Mouse (Mus musculus): Measurements from ENCODE around the gene Hacd3. TPM values are rescaled to one million over a fixed set of nuclear protein-coding genes. Genes with fewer than 3 reads are reported as not detected.
"Not testable (repeated sequence)": the region's sequence is repeated elsewhere in the genome, so short reads cannot be mapped to it uniquely, and the experiment has no call there.

Gene Hacd3
- polyA plus RNA-seq, 1 experiment, result 1.6 TPM

GRCm38 (mm10) chr9:65017896-65018295 is 3.6 kb downstream of the Hacd3 start:
- H3K4me1 ChIP-seq, result peaks cover 85% of the 10 kb centered on the region
- H3K4me3 ChIP-seq (replicated peaks), result no peak overlapping the region
- no peaks in the 10 kb centered on the region for H3K27me3 ChIP-seq (replicated peaks)
- H3K9me3 ChIP-seq, result no peaks in the 10 kb centered on the region
- TF ChIP-seq FLI1 (IDR thresholded peaks at IDR 0.05; ENCODE audit: low read length), result no peak
- no peak for TF ChIP-seq GATA1 (IDR thresholded peaks at IDR 0.05; ENCODE audit: borderline replicate concordance, low read length)
- H3K36me3 ChIP-seq (replicated peaks; ENCODE audit: low read length), result no peaks in the 10 kb centered on the region

- Histone ChIP-seq H3K36me3 (replicated peaks; ENCODE audit: low read length) (no peaks in the 10 kb centered on the region), H3K4me3 (replicated peaks) (no peak overlapping the region), H3K27me3 (replicated peaks) (no peaks in the 10 kb centered on the region), H3K9me3 (no peaks in the 10 kb centered on the region), H3K4me1 (peaks cover 78% of the 10 kb centered on the region)
- TF ChIP-seq FLI1 (IDR thresholded peaks at IDR 0.05; ENCODE audit: low read length) (no peak), GATA1 (IDR thresholded peaks at IDR 0.05; ENCODE audit: borderline replicate concordance, low read length) (no peak)
Observed at GRCm38 (mm10) chr9:65016978-65017827, 4.3 kb downstream of the Hacd3 start.

GRCm38 (mm10) chr9:65016241-65016977 is 5.1 kb downstream of the Hacd3 start:
- TF ChIP-seq GATA1 (IDR thresholded peaks at IDR 0.05; ENCODE audit: borderline replicate concordance, low read length), result no peak
- TF ChIP-seq FLI1 (IDR thresholded peaks at IDR 0.05; ENCODE audit: low read length), result no peak
- no peaks in the 10 kb centered on the region for H3K27me3 ChIP-seq (replicated peaks)
- peaks cover 80% of the 10 kb centered on the region for H3K4me1 ChIP-seq
- no peaks in the 10 kb centered on the region for H3K36me3 ChIP-seq (replicated peaks; ENCODE audit: low read length)
- H3K4me3 ChIP-seq (replicated peaks), result no peak overlapping the region
- H3K9me3 ChIP-seq, result no peaks in the 10 kb centered on the region

DNA sequence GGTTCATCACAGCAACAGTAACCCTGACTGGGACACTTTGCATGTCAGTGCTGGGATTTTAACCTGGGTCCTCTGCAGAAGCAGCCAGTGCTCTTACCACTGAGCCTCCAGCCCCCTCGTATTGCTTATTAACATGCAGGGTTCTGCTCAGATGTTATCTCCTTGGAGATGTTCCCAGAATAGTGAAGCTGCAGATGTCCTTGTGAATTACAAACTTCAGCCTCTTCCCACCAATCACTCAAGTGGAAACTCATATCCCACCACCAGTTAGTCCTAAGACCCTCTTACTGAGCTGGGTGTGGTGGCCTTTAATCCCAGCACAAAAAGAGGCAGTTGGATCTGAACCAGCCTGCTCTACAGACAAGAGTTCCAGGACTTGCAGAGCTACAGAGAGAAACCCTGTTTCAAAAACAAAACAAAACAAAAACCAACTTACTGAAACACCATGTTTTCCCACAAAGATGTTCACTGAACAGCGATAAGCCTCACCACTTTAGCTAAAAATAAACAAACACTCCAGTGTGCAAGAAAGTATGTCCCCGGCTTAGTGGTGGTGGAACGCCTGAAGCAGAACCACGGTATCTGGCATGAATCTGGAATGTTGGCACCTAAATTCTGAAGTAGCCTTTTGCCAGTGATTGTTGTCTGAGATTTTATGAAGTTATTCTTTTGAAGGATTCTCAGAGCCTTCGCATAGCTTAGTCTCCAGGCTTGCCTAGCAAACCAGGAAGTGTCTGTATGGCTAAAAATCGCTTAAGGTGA is 5.9 kb downstream of the Hacd3 start:
- Histone ChIP-seq H3K9me3 (no peaks in the 10 kb centered on the region), H3K36me3 (replicated peaks; ENCODE audit: low read length) (no peaks in the 10 kb centered on the region), H3K4me1 (peaks cover 82% of the 10 kb centered on the region), H3K27me3 (replicated peaks) (no peaks in the 10 kb centered on the region), H3K4me3 (replicated peaks) (no peak overlapping the region)
- TF ChIP-seq GATA1 (IDR thresholded peaks at IDR 0.05; ENCODE audit: borderline replicate concordance, low read length), result no peak
- no peak for TF ChIP-seq FLI1 (IDR thresholded peaks at IDR 0.05; ENCODE audit: low read length)

GRCm38 (mm10) chr9:65011304-65011703 is 10.2 kb downstream of the Hacd3 start:
- H3K9me3 ChIP-seq, result 0 out of 2 replicates have a peak, but pooled peaks cover 4% of the 10 kb centered on the region
- peaks cover 46% of the 10 kb centered on the region for H3K4me1 ChIP-seq
- no peak for TF ChIP-seq FLI1 (IDR thresholded peaks at IDR 0.05; ENCODE audit: low read length)
- no peak for TF ChIP-seq GATA1 (IDR thresholded peaks at IDR 0.05; ENCODE audit: borderline replicate concordance, low read length)
- peaks cover 24% of the 10 kb centered on the region for H3K36me3 ChIP-seq (replicated peaks; ENCODE audit: low read length)
- H3K27me3 ChIP-seq (replicated peaks), result no peaks in the 10 kb centered on the region
- H3K4me3 ChIP-seq (replicated peaks), result no peak overlapping the region

- TF ChIP-seq FLI1 (IDR thresholded peaks at IDR 0.05; ENCODE audit: low read length) (no peak), GATA1 (IDR thresholded peaks at IDR 0.05; ENCODE audit: borderline replicate concordance, low read length) (no peak)
- Histone ChIP-seq H3K4me3 (replicated peaks) (no peak overlapping the region), H3K36me3 (replicated peaks; ENCODE audit: low read length) (peaks cover 31% of the 10 kb centered on the region), H3K9me3 (0 out of 2 replicates have a peak, but pooled peaks cover 4% of the 10 kb centered on the region), H3K4me1 (peaks cover 39% of the 10 kb centered on the region), H3K27me3 (replicated peaks) (no peaks in the 10 kb centered on the region)
Observed at GRCm38 (mm10) chr9:65010632-65011031, 10.9 kb downstream of the Hacd3 start.

DNA sequence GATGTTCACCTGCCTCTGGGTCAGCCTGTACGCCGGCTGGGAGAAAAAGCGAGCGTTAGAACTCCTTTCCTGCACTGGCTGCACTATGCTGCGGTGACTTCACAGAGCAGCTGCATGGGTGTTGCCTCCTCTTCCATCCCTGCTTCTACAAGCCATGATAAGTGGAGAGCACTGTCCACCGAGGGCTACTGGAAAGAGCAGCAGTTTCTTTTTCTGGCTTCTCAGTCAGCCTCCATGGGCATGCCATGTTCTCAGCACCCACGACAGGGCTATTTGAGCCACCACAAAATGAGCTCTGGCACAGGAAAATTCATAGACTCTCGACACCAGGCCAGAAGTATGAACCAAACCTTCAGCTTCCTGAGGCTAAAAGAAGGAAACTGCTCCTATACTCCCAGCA is 15.8 kb downstream of the Hacd3 start:
- Histone ChIP-seq H3K4me1 (peaks cover 19% of the 10 kb centered on the region), H3K36me3 (replicated peaks; ENCODE audit: low read length) (peaks cover 67% of the 10 kb centered on the region), H3K27me3 (replicated peaks) (no peaks in the 10 kb centered on the region), H3K9me3 (0 out of 2 replicates have a peak, but pooled peaks cover 4% of the 10 kb centered on the region), H3K4me3 (replicated peaks) (no peak overlapping the region)
- no peak for TF ChIP-seq FLI1 (IDR thresholded peaks at IDR 0.05; ENCODE audit: low read length)
- TF ChIP-seq GATA1 (IDR thresholded peaks at IDR 0.05; ENCODE audit: borderline replicate concordance, low read length), result no peak

DNA sequence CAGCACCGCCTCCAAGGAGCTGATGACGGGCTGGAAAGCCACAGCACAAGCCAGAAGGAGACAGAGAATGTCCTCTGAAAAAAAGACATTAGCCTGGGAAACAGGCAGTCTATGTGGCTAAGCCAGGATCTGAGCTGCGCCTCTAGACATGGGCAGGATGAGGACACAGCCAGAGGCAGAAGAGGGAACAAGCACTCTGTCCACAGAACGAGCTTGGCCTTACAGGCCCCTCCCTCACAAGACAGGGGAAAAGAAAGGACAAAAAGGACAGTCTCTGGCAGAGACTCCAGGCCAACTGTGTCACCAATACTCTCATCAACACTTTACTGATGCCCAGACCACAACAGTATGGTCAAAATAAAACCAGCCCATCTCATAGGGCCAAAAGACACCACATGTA is 20.0 kb downstream of the Hacd3 start:
- H3K36me3 ChIP-seq (replicated peaks; ENCODE audit: low read length), result peaks cover 81% of the 10 kb centered on the region
- no peak for TF ChIP-seq FLI1 (IDR thresholded peaks at IDR 0.05; ENCODE audit: low read length)
- TF ChIP-seq GATA1 (IDR thresholded peaks at IDR 0.05; ENCODE audit: borderline replicate concordance, low read length), result no peak
- H3K27me3 ChIP-seq (replicated peaks), result no peaks in the 10 kb centered on the region
- no peak overlapping the region for H3K4me3 ChIP-seq (replicated peaks)
- peaks cover 11% of the 10 kb centered on the region for H3K4me1 ChIP-seq
- no peaks in the 10 kb centered on the region for H3K9me3 ChIP-seq

- Histone ChIP-seq H3K4me1 (peaks cover 25% of the 10 kb centered on the region), H3K36me3 (replicated peaks; ENCODE audit: low read length) (peaks cover 79% of the 10 kb centered on the region)
Observed at GRCm38 (mm10) chr9:64995464-64995863, 26.0 kb downstream of the Hacd3 start.

More at GRCm38 (mm10) chr9:64995464-64995863, 26.0 kb downstream of the Hacd3 start:
- not testable (repeated sequence) for H3K4me3 ChIP-seq (replicated peaks); H3K9me3 ChIP-seq; H3K27me3 ChIP-seq (replicated peaks)

Measured in megakaryocyte, embryonic 14.5 days (primary cell).